Mouse (Mus musculus) retina, postnatal 1 day (tissue): ENCODE measurements around the gene Il4.
"Not testable (repeated sequence)": the region's sequence is repeated elsewhere in the genome, so short reads cannot be mapped to it uniquely, and the experiment has no call there.

Source experiments
- DNase-seq: peaks from one replicate; pipeline ENCODE4 v3.0.0-alpha.2; 2012

The Il4 gene

GRCm38 (mm10) chr11:53559980-53560379 is 58.5 kb downstream of the Il4 start:
- not testable (repeated sequence) for DNase-seq

- DNase-seq: not testable (repeated sequence)
These were observed 60.5 kb downstream of the Il4 start for GRCm38 (mm10) chr11:53557992-53558391.

DNA sequence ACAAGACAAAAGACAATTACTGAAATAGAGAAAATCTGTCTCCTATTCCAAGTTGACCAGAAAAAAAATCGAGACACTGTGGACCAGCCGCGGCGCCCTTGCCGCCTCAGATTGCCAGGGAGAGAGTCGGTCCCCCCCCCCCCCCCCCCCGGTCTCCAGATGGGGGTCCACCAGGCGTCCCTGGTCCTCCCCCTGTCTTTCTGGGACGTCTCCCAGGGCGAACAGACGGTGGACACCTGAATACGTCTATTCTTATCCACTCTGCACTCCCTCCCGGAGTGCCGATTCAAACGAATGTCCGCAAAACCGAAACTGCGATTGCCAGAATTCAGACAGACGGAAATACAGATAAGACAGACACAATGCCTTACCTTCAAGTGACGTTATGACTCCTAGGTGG is 61.9 kb downstream of the Il4 start:
- DNase-seq: not testable (repeated sequence)
